Comparison of ENCODE assay signal across 19 mouse cellular contexts in genomic region chr19:41600647-41601046, GRCm38 (mm10). TPM values are rescaled to one million over a fixed set of nuclear protein-coding genes. Genes with fewer than 3 reads are reported as not detected.
DNase-seq lines count a peak whose midpoint lies in the region; ATAC-seq and TF ChIP-seq lines count a peak whose summit lies in the region.
"Had no signal": no experiment of that assay in that cellular context is flagged by ENCODE, and none has a peak within 500 bp of the region (broad histone marks: within the 10 kb centered on the region; RNA-seq: fewer than 3 reads in every experiment).

No protein-coding gene starts in this region.

- no peak overlapping the region for H3K4me2 ChIP-seq in hindbrain, embryonic 12.5 days (replicated peaks)
- no peak overlapping the region for H3K4me2 ChIP-seq in hindbrain, embryonic 14.5 days (replicated peaks)
- H3K4me2 ChIP-seq in midbrain, embryonic 12.5 days (replicated peaks) = no peak overlapping the region
- no peak overlapping the region for H3K4me2 ChIP-seq in midbrain, postnatal 0 days (ENCODE audit: low read depth, low read length, poor library complexity, severe bottlenecking)
- H3K4me2 ChIP-seq: embryonic facial prominence, embryonic 13.5 days; heart, embryonic 11.5 days; limb, embryonic 15.5 days; liver, embryonic 15.5 days had no signal

- no peak overlapping the region for H3K27ac ChIP-seq in hindbrain, embryonic 12.5 days
- H3K27ac ChIP-seq in hindbrain, embryonic 14.5 days = no peak overlapping the region
- H3K27ac ChIP-seq in midbrain, embryonic 12.5 days (replicated peaks) = no peak overlapping the region; the same call in 1 of the 2 replicates
- H3K27ac ChIP-seq in midbrain, postnatal 0 days (ENCODE audit: low read depth, low read length) = no peak overlapping the region
- H3K27ac ChIP-seq: embryonic facial prominence, embryonic 13.5 days; limb, embryonic 15.5 days; liver, embryonic 15.5 days; macrophage had no signal

- H3K27me3 ChIP-seq in hindbrain, embryonic 12.5 days = no peaks in the 10 kb centered on the region
- no peaks in the 10 kb centered on the region for H3K27me3 ChIP-seq in hindbrain, embryonic 14.5 days (ENCODE audit: control insufficient read depth, insufficient read depth, low read length)
- H3K27me3 ChIP-seq in midbrain, embryonic 12.5 days = no peaks in the 10 kb centered on the region
- H3K27me3 ChIP-seq in midbrain, postnatal 0 days (ENCODE audit: insufficient read depth, low read length) = no peaks in the 10 kb centered on the region
- H3K27me3 ChIP-seq: embryonic facial prominence, embryonic 13.5 days; limb, embryonic 15.5 days; liver, embryonic 15.5 days; Patski had no signal

- 0 out of 2 replicates have a peak, but pooled peaks cover 7% of the 10 kb centered on the region for H3K36me3 ChIP-seq in hindbrain, embryonic 12.5 days
- 0 out of 2 replicates have a peak, but pooled peaks cover 4% of the 10 kb centered on the region for H3K36me3 ChIP-seq in hindbrain, embryonic 14.5 days (replicated peaks; ENCODE audit: control insufficient read depth, insufficient read depth)
- H3K36me3 ChIP-seq in midbrain, embryonic 12.5 days = 0 out of 2 replicates have a peak, but pooled peaks cover 5% of the 10 kb centered on the region
- H3K36me3 ChIP-seq in midbrain, postnatal 0 days (ENCODE audit: insufficient read depth, low read length) = peaks cover 20% of the 10 kb centered on the region
- H3K36me3 ChIP-seq: embryonic facial prominence, embryonic 13.5 days; limb, embryonic 15.5 days; liver, embryonic 15.5 days had no signal

- H3K4me1 ChIP-seq in hindbrain, embryonic 12.5 days = peaks cover 5% of the 10 kb centered on the region; the same call in 1 of the 2 replicates
- H3K4me1 ChIP-seq in hindbrain, embryonic 14.5 days (replicated peaks; ENCODE audit: control insufficient read depth, insufficient read depth, low read length) = no peaks in the 10 kb centered on the region
- H3K4me1 ChIP-seq in midbrain, embryonic 12.5 days = no peaks in the 10 kb centered on the region
- H3K4me1 ChIP-seq in midbrain, postnatal 0 days (ENCODE audit: insufficient read depth, low read length) = no peaks in the 10 kb centered on the region
- H3K4me1 ChIP-seq: embryonic facial prominence, embryonic 13.5 days; limb, embryonic 15.5 days; liver, embryonic 15.5 days had no signal

- no peak for DNase-seq in hindbrain, embryonic 14.5 days (ENCODE audit: low spot score)
- DNase-seq in midbrain, postnatal 0 days (ENCODE audit: low spot score) = no peak
- DNase-seq in thymus, postnatal 4 days = no peak
- DNase-seq: adrenal gland, postnatal 25 days; heart, postnatal 14 days; kidney, adult 8-10 months; right cerebral cortex, postnatal 25 days had no signal

- TF ChIP-seq CTCF in midbrain, postnatal 0 days (IDR thresholded peaks at IDR 0.05) = no peak

- no peaks in the 10 kb centered on the region for H3K9me3 ChIP-seq in hindbrain, embryonic 12.5 days (replicated peaks)
- H3K9me3 ChIP-seq in hindbrain, embryonic 14.5 days (ENCODE audit: control insufficient read depth, low read length) = no peaks in the 10 kb centered on the region
- H3K9me3 ChIP-seq in midbrain, embryonic 12.5 days = no peaks in the 10 kb centered on the region
- H3K9me3 ChIP-seq in midbrain, postnatal 0 days (ENCODE audit: low read length) = no peaks in the 10 kb centered on the region
- H3K9me3 ChIP-seq: limb, embryonic 15.5 days; liver, embryonic 15.5 days had no signal

- 52% methylated on average over 11 of the region's 11 CpGs for WGBS in hindbrain, embryonic 12.5 days
- 44% methylated on average over 11 of the region's 11 CpGs for WGBS in hindbrain, embryonic 14.5 days
- WGBS in midbrain, embryonic 12.5 days = 53% methylated on average over 11 of the region's 11 CpGs
- WGBS in midbrain, postnatal 0 days = 41% methylated on average over 11 of the region's 11 CpGs

- H3K9ac ChIP-seq in hindbrain, embryonic 12.5 days = no peak overlapping the region
- H3K9ac ChIP-seq in hindbrain, embryonic 14.5 days = no peak overlapping the region
- no peak overlapping the region for H3K9ac ChIP-seq in midbrain, embryonic 12.5 days (replicated peaks)
- H3K9ac ChIP-seq in midbrain, postnatal 0 days (replicated peaks; ENCODE audit: low read length, poor library complexity, severe bottlenecking) = no peak overlapping the region
- H3K9ac ChIP-seq: embryonic facial prominence, embryonic 13.5 days; limb, embryonic 15.5 days; liver, embryonic 15.5 days had no signal

- no peak overlapping the region for H3K4me3 ChIP-seq in hindbrain, embryonic 12.5 days
- no peak overlapping the region for H3K4me3 ChIP-seq in hindbrain, embryonic 14.5 days (replicated peaks; ENCODE audit: low read length)
- no peak overlapping the region for H3K4me3 ChIP-seq in midbrain, embryonic 12.5 days
- H3K4me3 ChIP-seq in midbrain, postnatal 0 days (ENCODE audit: low read depth, low read length) = no peak overlapping the region
- H3K4me3 ChIP-seq: embryonic facial prominence, embryonic 13.5 days; limb, embryonic 15.5 days; liver, embryonic 15.5 days had no signal

- ATAC-seq in hindbrain, embryonic 12.5 days (ENCODE audit: low FRiP score) = 0 out of 2 replicates have a peak, but pooled peaks have one; percentile 21
- ATAC-seq in hindbrain, embryonic 14.5 days (ENCODE audit: low FRiP score) = no peak
- peak; percentile 30; the same call in 1 of the 2 replicates for ATAC-seq in midbrain, embryonic 12.5 days (ENCODE audit: low FRiP score, low read depth)
- ATAC-seq in midbrain, postnatal 0 days (ENCODE audit: low FRiP score) = no peak
- ATAC-seq in common myeloid progenitor, adult 5-6 weeks (replicated peaks; ENCODE audit: low read depth, poor library complexity, severe bottlenecking) = 0 out of 2 replicates have a peak, but pooled peaks have one; percentile 13
- peak; percentile 27 for ATAC-seq in megakaryocyte progenitor cell, adult 5-6 weeks (replicated peaks; ENCODE audit: poor library complexity)
- ATAC-seq: activated CD4-positive, CD25-positive, alpha-beta regulatory T cell, adult 4 months; forebrain, embryonic 16.5 days; Patski had no signal

RNA-seq across cellular contexts. Expression of gene Gm340, which starts 18.5 kb away (rescaled TPM):
- 3.9 and 4.8 TPM in 2 replicates for polyA plus RNA-seq in hindbrain, embryonic 12.5 days (2016; fragmentation: Nextera tagmentation; extraction: Ambion mirVana)
- 3.1 and 3.2 TPM in 2 replicates for polyA plus RNA-seq in hindbrain, embryonic 14.5 days (2014; fragmentation: Nextera tagmentation; extraction: Ambion mirVana)
- polyA plus RNA-seq in midbrain, embryonic 12.5 days (2016; fragmentation: Nextera tagmentation; extraction: Ambion mirVana) = 4.0 and 4.2 TPM in 2 replicates
- total RNA-seq in midbrain, postnatal 0 days (2014; rRNA removed) = 6.4 and 6.8 TPM in 2 replicates
- 1.1 TPM in 2 replicates for polyA plus RNA-seq in midbrain, postnatal 0 days (2015; fragmentation: Nextera tagmentation; extraction: Ambion mirVana)
- total RNA-seq in common myeloid progenitor, adult 5-6 weeks (2017) = 16.1 and 17.3 TPM in 2 replicates
- 10.0 and 12.1 TPM in 2 replicates for total RNA-seq in megakaryocyte progenitor cell, adult 5-6 weeks (2015)
- total RNA-seq in megakaryocyte progenitor cell, adult 5-6 weeks (2017) = 7.8 and 9.3 TPM in 2 replicates

Comparison
In these comparisons a context has a peak if more than half of its experiments do, and no peak if none do; other contexts are left out.
1. ATAC-seq: peak in hindbrain, embryonic 12.5 days (single experiment), midbrain, embryonic 12.5 days (single experiment), common myeloid progenitor, adult 5-6 weeks (single experiment) and megakaryocyte progenitor cell, adult 5-6 weeks (single experiment); none in hindbrain, embryonic 14.5 days (single experiment) and midbrain, postnatal 0 days (single experiment).